Mouse (Mus musculus) cortical plate, adult 2 months (tissue): ENCODE measurements around the gene Gm44965.

ENCODE experiments used
- CTCF ChIP-seq: fragments of 200-500 bp; IDR thresholded peaks from 2 replicates; pipeline ENCODE4 v1.5.1; 2011; ENCODE audit warnings: mild to moderate bottlenecking, control low read depth, low read length; ENCODE audit not compliant: insufficient read depth; ENCODE audit errors: extremely low read depth
- POLR2A ChIP-seq: fragments of 200-500 bp; IDR thresholded peaks from 2 replicates; pipeline ENCODE4 v1.6.1; 2011; ENCODE audit warnings: mild to moderate bottlenecking, low read length, control low read depth; ENCODE audit not compliant: insufficient read depth; ENCODE audit errors: extremely low read depth

DNA sequence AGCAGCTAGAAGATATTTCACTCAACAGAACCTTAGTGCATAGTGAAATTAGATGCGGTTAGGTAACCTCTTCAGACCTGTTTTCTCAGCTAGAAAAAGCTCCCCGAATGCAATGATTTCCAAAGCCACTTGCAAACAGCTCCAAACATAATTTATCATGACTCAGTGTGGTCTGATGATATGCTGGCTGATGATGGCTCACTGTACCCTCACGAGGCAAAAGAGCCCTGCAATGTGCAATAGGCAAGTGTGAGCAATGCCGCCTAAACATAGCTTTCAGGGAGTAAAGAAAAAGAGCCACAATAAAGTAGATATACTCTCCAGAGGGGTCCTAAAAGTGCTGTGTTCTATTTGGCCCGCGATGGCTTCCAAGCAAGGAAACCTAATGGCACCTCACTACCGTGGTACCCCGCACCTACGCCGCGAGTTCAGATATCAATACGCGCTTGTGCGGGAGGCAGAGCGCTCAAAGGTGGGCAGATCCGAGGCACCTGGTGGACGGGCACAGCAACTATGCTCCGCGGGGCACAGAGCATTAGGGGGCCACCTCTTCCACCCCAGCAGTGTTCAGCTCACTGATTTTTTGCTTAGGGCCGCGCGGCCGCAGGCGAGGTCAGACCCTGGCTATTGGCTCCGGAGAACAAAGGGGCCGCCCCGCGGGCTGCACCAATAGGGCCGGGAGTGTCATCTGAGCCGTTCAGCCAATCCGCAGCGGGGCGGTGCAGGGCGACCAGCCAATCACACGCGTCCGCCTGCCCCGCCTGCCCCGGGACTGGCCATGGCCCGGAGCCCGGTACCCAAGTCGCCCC lies 7.7 kb downstream of the Gm44965 start, which contains the start of gene Zfp775:
- TF ChIP-seq CTCF (no peak), POLR2A (peak; percentile 72; the same call in 1 of the 2 replicates)
